Mouse (Mus musculus): ENCODE results near the gene Taf9. TPM values are rescaled to one million over a fixed set of nuclear protein-coding genes. Genes with fewer than 3 reads are reported as not detected.

The Taf9 gene
- 19.6 and 22.3 TPM in 2 replicates for polyA plus RNA-seq (2012; rRNA removed)

- peak within 1 kb of the TSS; percentile 98 for H3K4me3 ChIP-seq (ENCODE audit: insufficient read depth, low read length)
- no peak for TF ChIP-seq POLR2A (IDR thresholded peaks at IDR 0.05; ENCODE audit: extremely low read depth, insufficient read depth, low read length)
- TF ChIP-seq CTCF (IDR thresholded peaks at IDR 0.05; ENCODE audit: extremely low read depth, insufficient read depth, low read length) = no peak
- peak within 1 kb of the TSS; percentile 99 for H3K27ac ChIP-seq (ENCODE audit: insufficient read depth, low read length)
- peaks cover 3% of the 10 kb centered on the region; the same call in 1 of the 2 replicates for H3K4me1 ChIP-seq (ENCODE audit: control insufficient read depth, insufficient read depth, low read length)
Measured at GRCm38 (mm10) chr13:100651439-100652186, at the start of gene Taf9. Gene Taf9 (plus strand): TSS chr13:100651579.

- Histone ChIP-seq H3K27ac (ENCODE audit: insufficient read depth, low read length) (no peak overlapping the region), H3K4me1 (ENCODE audit: control insufficient read depth, insufficient read depth, low read length) (no peaks in the 10 kb centered on the region), H3K4me3 (ENCODE audit: insufficient read depth, low read length) (no peak overlapping the region)
- TF ChIP-seq CTCF (IDR thresholded peaks at IDR 0.05; ENCODE audit: extremely low read depth, insufficient read depth, low read length) (no peak), POLR2A (IDR thresholded peaks at IDR 0.05; ENCODE audit: extremely low read depth, insufficient read depth, low read length) (no peak)
Measured at GRCm38 (mm10) chr13:100602239-100602902, 49.0 kb upstream of the Taf9 start.

GRCm38 (mm10) chr13:100603031-100603737 is 48.2 kb upstream of the Taf9 start:
- no peaks in the 10 kb centered on the region for H3K4me1 ChIP-seq (ENCODE audit: control insufficient read depth, insufficient read depth, low read length)
- no peak overlapping the region for H3K4me3 ChIP-seq (ENCODE audit: insufficient read depth, low read length)
- no peak overlapping the region for H3K27ac ChIP-seq (ENCODE audit: insufficient read depth, low read length)
- no peak for TF ChIP-seq CTCF (IDR thresholded peaks at IDR 0.05; ENCODE audit: extremely low read depth, insufficient read depth, low read length)
- no peak for TF ChIP-seq POLR2A (IDR thresholded peaks at IDR 0.05; ENCODE audit: extremely low read depth, insufficient read depth, low read length)

GRCm38 (mm10) chr13:100603738-100604095 is 47.7 kb upstream of the Taf9 start:
- TF ChIP-seq POLR2A (IDR thresholded peaks at IDR 0.05; ENCODE audit: extremely low read depth, insufficient read depth, low read length) (no peak), CTCF (IDR thresholded peaks at IDR 0.05; ENCODE audit: extremely low read depth, insufficient read depth, low read length) (no peak)
- no peaks in the 10 kb centered on the region for H3K4me1 ChIP-seq (ENCODE audit: control insufficient read depth, insufficient read depth, low read length)
- no peak overlapping the region for H3K4me3 ChIP-seq (ENCODE audit: insufficient read depth, low read length)
- H3K27ac ChIP-seq (ENCODE audit: insufficient read depth, low read length) = no peak overlapping the region

- TF ChIP-seq POLR2A (IDR thresholded peaks at IDR 0.05; ENCODE audit: extremely low read depth, insufficient read depth, low read length) (no peak), CTCF (IDR thresholded peaks at IDR 0.05; ENCODE audit: extremely low read depth, insufficient read depth, low read length) (no peak)
- H3K4me3 ChIP-seq (ENCODE audit: insufficient read depth, low read length) = no peak overlapping the region
- no peaks in the 10 kb centered on the region for H3K4me1 ChIP-seq (ENCODE audit: control insufficient read depth, insufficient read depth, low read length)
- no peak overlapping the region for H3K27ac ChIP-seq (ENCODE audit: insufficient read depth, low read length)
Measured at GRCm38 (mm10) chr13:100605845-100606244, 45.5 kb upstream of the Taf9 start.

GRCm38 (mm10) chr13:100607756-100608155 is 43.6 kb upstream of the Taf9 start:
- Histone ChIP-seq H3K4me3 (ENCODE audit: insufficient read depth, low read length) (no peak overlapping the region), H3K4me1 (ENCODE audit: control insufficient read depth, insufficient read depth, low read length) (no peaks in the 10 kb centered on the region), H3K27ac (ENCODE audit: insufficient read depth, low read length) (no peak overlapping the region)
- TF ChIP-seq POLR2A (IDR thresholded peaks at IDR 0.05; ENCODE audit: extremely low read depth, insufficient read depth, low read length) (no peak), CTCF (IDR thresholded peaks at IDR 0.05; ENCODE audit: extremely low read depth, insufficient read depth, low read length) (0 out of 2 replicates have a peak, but pooled peaks have one; percentile 3)

GRCm38 (mm10) chr13:100611266-100611665 is 40.1 kb upstream of the Taf9 start:
- no peak overlapping the region for H3K27ac ChIP-seq (ENCODE audit: insufficient read depth, low read length)
- H3K4me1 ChIP-seq (ENCODE audit: control insufficient read depth, insufficient read depth, low read length) = no peaks in the 10 kb centered on the region
- H3K4me3 ChIP-seq (ENCODE audit: insufficient read depth, low read length) = no peak overlapping the region
- TF ChIP-seq POLR2A (IDR thresholded peaks at IDR 0.05; ENCODE audit: extremely low read depth, insufficient read depth, low read length) (no peak), CTCF (IDR thresholded peaks at IDR 0.05; ENCODE audit: extremely low read depth, insufficient read depth, low read length) (no peak)

- Histone ChIP-seq H3K4me1 (ENCODE audit: control insufficient read depth, insufficient read depth, low read length) (no peaks in the 10 kb centered on the region), H3K4me3 (ENCODE audit: insufficient read depth, low read length) (no peak overlapping the region), H3K27ac (ENCODE audit: insufficient read depth, low read length) (no peak overlapping the region)
- TF ChIP-seq CTCF (IDR thresholded peaks at IDR 0.05; ENCODE audit: extremely low read depth, insufficient read depth, low read length) (no peak), POLR2A (IDR thresholded peaks at IDR 0.05; ENCODE audit: extremely low read depth, insufficient read depth, low read length) (no peak)
Measured at GRCm38 (mm10) chr13:100612251-100612650, 39.1 kb upstream of the Taf9 start.

- no peak overlapping the region for H3K27ac ChIP-seq (ENCODE audit: insufficient read depth, low read length)
- TF ChIP-seq CTCF (IDR thresholded peaks at IDR 0.05; ENCODE audit: extremely low read depth, insufficient read depth, low read length) (no peak), POLR2A (IDR thresholded peaks at IDR 0.05; ENCODE audit: extremely low read depth, insufficient read depth, low read length) (no peak)
- no peaks in the 10 kb centered on the region for H3K4me1 ChIP-seq (ENCODE audit: control insufficient read depth, insufficient read depth, low read length)
- H3K4me3 ChIP-seq (ENCODE audit: insufficient read depth, low read length) = no peak overlapping the region
Measured at GRCm38 (mm10) chr13:100612903-100613302, 38.5 kb upstream of the Taf9 start.
